Mouse (Mus musculus) lung, postnatal 0 days (tissue): Measurements from ENCODE around the gene March4. TPM values are rescaled to one million over a fixed set of nuclear protein-coding genes. Genes with fewer than 3 reads are reported as not detected.

Experiments used
- ATAC-seq: fragments of 200-750 bp; cut with Nextera tagmentation; 2 replicates; pipeline ENCODE4 v1.8.0; 2017; ENCODE audit warnings: moderate library complexity
- DNase-seq: peaks from one replicate; pipeline ENCODE4 v3.0.0-alpha.2; 2016; ENCODE audit warnings: low spot score
- H3K27ac ChIP-seq: fragments of 300-500 bp; sonication (generic); 2 replicates; pipeline ENCODE4 v1.5.1; 2014; ENCODE audit warnings: antibody characterized with exemption, mild to moderate bottlenecking, low read length, mixed read lengths
- H3K27me3 ChIP-seq: fragments of 300-500 bp; sonication (generic); replicated peaks from 2 replicates; pipeline ENCODE4 v1.6.1; 2014; ENCODE audit warnings: low read length, mixed read lengths; ENCODE audit not compliant: insufficient read depth
- H3K36me3 ChIP-seq: fragments of 300-500 bp; sonication (generic); 2 replicates; pipeline ENCODE4 v1.6.1; 2014; ENCODE audit warnings: low read length, mixed read lengths; ENCODE audit not compliant: insufficient read depth
- H3K4me1 ChIP-seq: fragments of 300-500 bp; sonication (generic); 2 replicates; pipeline ENCODE4 v1.6.1; 2014; ENCODE audit warnings: antibody characterized with exemption, low read depth, low read length, mixed read lengths; ENCODE audit not compliant: insufficient read depth
- H3K4me2 ChIP-seq: fragments of 300-500 bp; sonication (generic); replicated peaks from 2 replicates; pipeline ENCODE4 v1.6.1; 2014; ENCODE audit warnings: low read depth, mild to moderate bottlenecking, low read length, moderate library complexity, mixed read lengths
- H3K4me3 ChIP-seq: fragments of 300-500 bp; sonication (generic); 2 replicates; pipeline ENCODE4 v1.5.1; 2014; ENCODE audit warnings: low read depth, low read length
- H3K9ac ChIP-seq: fragments of 300-500 bp; sonication (generic); replicated peaks from 2 replicates; pipeline ENCODE4 v1.6.1; 2014; ENCODE audit warnings: low read depth, mild to moderate bottlenecking
- H3K9me3 ChIP-seq: fragments of 300-500 bp; sonication (generic); 2 replicates; pipeline ENCODE4 v1.6.1; 2016; ENCODE audit warnings: low read length, mixed read lengths
- CTCF ChIP-seq: IDR thresholded peaks from 2 replicates; pipeline ENCODE4 v1.5.1; 2016; ENCODE audit warnings: antibody characterized with exemption, mild to moderate bottlenecking
- EP300 ChIP-seq: IDR thresholded peaks from 2 replicates; pipeline ENCODE4 v1.6.1; 2016; ENCODE audit warnings: antibody characterized with exemption, mild to moderate bottlenecking, control low read depth
- WGBS: fragments of 180-500 bp; shearing (Covaris S2); extraction: QIAGEN DNeasy Blood & Tissue Kit; methylation state at CpG from one replicate; pipeline ENCODE4 v1.1.7; 2014; 5-methylcytosine and 5-hydroxymethylcytosine counted together
- polyA plus RNA-seq: library from polyadenylated mRNA; unstranded; fragments of >200 nt; fragmentation: Nextera tagmentation; extraction: Ambion mirVana; gene quantifications from 2 replicates; pipeline ENCODE4 v1.2.1, GENCODE M21; 2015

The March4 gene
- polyA plus RNA-seq, 1 experiment from 2014 or later = 0.06 TPM

DNA sequence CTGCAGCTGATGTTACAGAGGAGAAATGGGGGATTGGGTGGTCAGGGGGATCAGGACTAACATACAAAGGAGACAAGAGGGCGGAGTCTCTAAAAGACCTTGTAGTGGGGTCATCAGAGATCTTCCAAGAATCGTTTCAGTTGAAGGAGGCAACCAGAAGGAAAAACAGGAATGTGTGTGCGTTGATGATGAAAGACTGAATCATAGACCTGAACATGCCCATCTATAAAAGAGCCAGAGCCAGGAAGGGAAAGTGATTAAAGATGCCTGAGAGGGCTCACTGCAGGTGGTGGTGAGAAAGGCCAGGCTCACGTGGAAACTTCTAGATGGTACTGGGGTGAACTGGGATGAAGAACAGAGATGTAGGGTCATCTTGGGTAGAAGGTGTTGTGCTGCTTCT, 27.2 kb downstream of the March4 start:
- no peaks in the 10 kb centered on the region for H3K36me3 ChIP-seq
- H3K27ac ChIP-seq = no peak overlapping the region
- no peak for ATAC-seq
- H3K4me2 ChIP-seq = no peak overlapping the region
- no peak for DNase-seq
- no peaks in the 10 kb centered on the region for H3K9me3 ChIP-seq
- no peaks in the 10 kb centered on the region for H3K4me1 ChIP-seq
- WGBS = 75% methylated on average over 4 of the region's 4 CpGs
- TF ChIP-seq EP300 (no peak), CTCF (no peak)
- H3K27me3 ChIP-seq = no peaks in the 10 kb centered on the region
- no peak overlapping the region for H3K4me3 ChIP-seq
- no peak overlapping the region for H3K9ac ChIP-seq

DNA sequence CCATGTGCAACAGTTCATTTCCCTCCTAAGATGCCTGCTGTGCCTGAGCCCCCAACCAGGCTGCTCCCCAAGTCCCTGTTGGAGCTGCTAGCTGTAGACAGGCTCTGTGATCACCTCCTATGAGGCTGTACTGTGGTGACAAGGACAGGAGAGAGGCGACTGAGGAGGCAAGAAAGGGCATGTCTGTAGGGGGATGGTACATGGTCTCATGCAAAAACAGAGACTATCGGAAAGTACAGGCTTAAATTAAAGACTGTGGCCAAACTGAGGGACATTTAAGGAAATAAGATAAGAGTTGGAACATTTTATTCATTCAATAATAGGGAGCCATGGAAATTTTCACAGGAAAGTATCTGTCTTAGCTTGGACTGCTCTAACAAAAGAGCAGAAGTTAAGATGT, 29.1 kb downstream of the March4 start:
- ATAC-seq = no peak
- H3K4me3 ChIP-seq = no peak overlapping the region
- TF ChIP-seq EP300 (no peak), CTCF (no peak)
- 64% methylated on average over 2 of the region's 2 CpGs for WGBS
- H3K36me3 ChIP-seq = no peaks in the 10 kb centered on the region
- DNase-seq = no peak
- no peaks in the 10 kb centered on the region for H3K9me3 ChIP-seq
- H3K27ac ChIP-seq = no peak overlapping the region
- H3K4me2 ChIP-seq = no peak overlapping the region
- H3K4me1 ChIP-seq = no peaks in the 10 kb centered on the region
- no peak overlapping the region for H3K9ac ChIP-seq
- no peaks in the 10 kb centered on the region for H3K27me3 ChIP-seq

DNA sequence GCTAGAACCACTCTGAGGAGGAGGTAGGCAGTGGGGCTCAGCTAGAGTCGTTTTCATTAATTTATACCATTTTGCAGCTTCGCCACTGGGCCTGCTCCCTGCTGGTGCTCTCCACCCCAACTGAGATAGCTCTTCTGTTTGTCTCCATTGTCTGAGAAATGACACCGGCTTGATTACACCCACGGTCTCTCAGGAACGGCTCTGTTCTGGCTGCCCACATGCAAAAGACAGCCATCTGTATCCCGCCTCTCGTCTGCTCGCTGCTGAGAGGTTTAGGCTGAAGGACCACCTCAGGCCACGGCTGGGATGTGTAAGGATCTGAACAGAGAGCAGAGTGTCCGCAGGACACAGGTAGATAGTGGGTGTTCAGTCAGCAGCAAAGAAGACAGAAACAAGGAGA, 30.5 kb downstream of the March4 start:
- TF ChIP-seq CTCF = no peak
- no peak for TF ChIP-seq EP300
- Histone ChIP-seq H3K27me3 (no peaks in the 10 kb centered on the region), H3K4me2 (no peak overlapping the region), H3K36me3 (no peaks in the 10 kb centered on the region), H3K9me3 (no peaks in the 10 kb centered on the region), H3K27ac (no peak overlapping the region), H3K4me3 (no peak overlapping the region), H3K4me1 (no peaks in the 10 kb centered on the region), H3K9ac (no peak overlapping the region)
- no peak for ATAC-seq
- no peak for DNase-seq
- 45% methylated on average over 10 of the region's 10 CpGs for WGBS

DNA sequence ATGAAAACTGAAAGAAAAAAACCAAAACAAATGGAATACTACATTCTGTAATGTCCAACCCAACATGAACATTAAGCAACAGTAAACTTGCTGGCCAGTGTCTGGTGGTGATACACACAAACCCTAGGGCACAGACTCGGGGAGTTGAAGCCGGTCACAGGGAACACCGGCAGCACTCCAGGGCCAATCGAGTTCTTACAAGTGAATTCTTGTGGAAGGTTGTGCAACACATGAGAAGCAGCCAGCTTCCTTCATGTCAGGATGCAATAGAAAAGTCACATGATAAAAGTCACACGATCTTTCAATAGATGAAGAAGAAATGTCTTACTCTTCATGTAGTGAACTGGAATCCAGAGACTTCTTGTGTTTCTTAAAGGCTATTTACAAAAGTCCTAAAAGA, 39.1 kb downstream of the March4 start:
- no peak overlapping the region for H3K27ac ChIP-seq
- ATAC-seq (no peak), DNase-seq (peak; percentile 36)
- 66% methylated on average over 5 of the region's 5 CpGs for WGBS
- no peaks in the 10 kb centered on the region for H3K4me1 ChIP-seq
- H3K9ac ChIP-seq = no peak overlapping the region
- no peaks in the 10 kb centered on the region for H3K9me3 ChIP-seq
- H3K27me3 ChIP-seq = no peaks in the 10 kb centered on the region
- no peak overlapping the region for H3K4me2 ChIP-seq
- H3K4me3 ChIP-seq = no peak overlapping the region
- TF ChIP-seq EP300 (no peak), CTCF (no peak)
- H3K36me3 ChIP-seq = no peaks in the 10 kb centered on the region

DNA sequence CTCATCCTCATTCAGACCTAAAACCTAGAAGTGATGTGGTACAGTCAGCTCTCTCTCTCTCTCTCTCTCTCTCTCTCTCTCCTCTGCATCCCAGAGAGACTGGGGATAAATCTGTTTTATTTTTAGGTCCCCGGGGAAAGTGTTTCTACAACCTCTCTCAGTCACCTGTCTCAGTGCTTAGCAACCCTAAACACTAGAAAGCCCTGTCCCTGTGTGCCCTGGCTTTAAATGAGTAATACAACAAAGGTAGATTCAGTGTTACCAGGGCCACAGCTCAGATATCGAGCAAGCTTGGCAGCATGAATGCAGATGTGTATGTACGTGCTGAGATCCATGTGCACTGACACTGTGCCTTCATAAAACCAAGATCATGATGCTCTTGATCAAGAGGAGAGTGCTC, 43.3 kb downstream of the March4 start:
- H3K27ac ChIP-seq = no peak overlapping the region
- no peak overlapping the region for H3K4me3 ChIP-seq
- H3K4me2 ChIP-seq = no peak overlapping the region
- DNase-seq = no peak
- ATAC-seq = no peak
- H3K27me3 ChIP-seq = no peaks in the 10 kb centered on the region
- H3K4me1 ChIP-seq = no peaks in the 10 kb centered on the region
- no peak overlapping the region for H3K9ac ChIP-seq
- 73% methylated on average over 3 of the region's 3 CpGs for WGBS
- H3K9me3 ChIP-seq = no peaks in the 10 kb centered on the region
- TF ChIP-seq EP300 = no peak
- H3K36me3 ChIP-seq = no peaks in the 10 kb centered on the region

DNA sequence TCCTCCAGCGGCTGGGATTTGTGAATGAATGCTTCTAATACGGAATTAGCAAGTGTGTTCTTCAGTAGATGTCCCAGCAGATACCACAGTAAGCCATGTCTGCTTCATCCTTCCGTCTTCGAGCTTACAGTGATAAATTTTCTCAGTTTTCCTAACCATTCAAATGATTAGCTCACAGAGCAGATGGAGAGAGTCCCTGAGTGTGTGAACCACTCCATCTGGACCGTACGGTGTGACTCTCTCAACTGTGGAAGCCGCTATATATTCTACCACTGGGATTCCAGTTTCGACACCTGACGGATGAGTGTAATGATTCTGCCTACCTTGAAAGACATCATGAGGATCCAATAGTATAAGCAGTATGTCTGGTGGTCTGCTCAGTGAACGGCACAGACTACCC, 44.1 kb downstream of the March4 start:
- Histone ChIP-seq H3K9me3 (no peaks in the 10 kb centered on the region), H3K36me3 (no peaks in the 10 kb centered on the region), H3K4me2 (no peak overlapping the region), H3K27ac (no peak overlapping the region), H3K4me3 (no peak overlapping the region), H3K9ac (no peak overlapping the region), H3K27me3 (no peaks in the 10 kb centered on the region), H3K4me1 (no peaks in the 10 kb centered on the region)
- WGBS = 85% methylated on average over 10 of the region's 10 CpGs
- ATAC-seq (no peak), DNase-seq (no peak)
- TF ChIP-seq CTCF = no peak
- no peak for TF ChIP-seq EP300

DNA sequence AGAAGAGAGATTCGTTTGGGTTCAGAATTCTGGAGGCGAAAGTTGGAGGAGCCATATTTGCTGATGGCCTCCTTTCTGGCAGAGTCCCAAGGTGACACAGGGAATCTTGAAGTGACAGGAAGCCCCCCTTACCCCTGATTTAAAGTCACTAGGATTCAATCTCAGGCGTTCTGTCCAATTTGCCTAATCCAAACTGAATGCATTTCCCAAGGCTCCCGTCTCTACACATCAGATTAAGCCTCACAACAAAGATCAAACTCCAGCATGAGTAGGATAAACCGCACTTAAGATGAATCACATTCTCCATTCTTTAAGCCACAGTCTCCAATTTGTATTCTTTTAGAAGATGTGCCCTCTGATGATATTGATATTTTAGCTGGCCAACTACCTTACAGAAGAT, 45.4 kb downstream of the March4 start:
- Histone ChIP-seq H3K27me3 (no peaks in the 10 kb centered on the region), H3K4me1 (no peaks in the 10 kb centered on the region), H3K4me3 (no peak overlapping the region), H3K27ac (no peak overlapping the region), H3K36me3 (no peaks in the 10 kb centered on the region), H3K9me3 (no peaks in the 10 kb centered on the region), H3K9ac (no peak overlapping the region), H3K4me2 (no peak overlapping the region)
- WGBS = 65% methylated on average over 5 of the region's 5 CpGs
- TF ChIP-seq EP300 (no peak), CTCF (no peak)
- ATAC-seq = no peak
- no peak for DNase-seq
